Mouse (Mus musculus) kidney, adult 18-20 months (tissue): ENCODE results near the gene Ptprm.
A peak's percentile ranks its signal among the peaks of the same experiment; 100 is the strongest.

Source experiments
- DNase-seq: peaks from one replicate; pipeline ENCODE4 v3.0.0; 2021

Gene Ptprm

DNA sequence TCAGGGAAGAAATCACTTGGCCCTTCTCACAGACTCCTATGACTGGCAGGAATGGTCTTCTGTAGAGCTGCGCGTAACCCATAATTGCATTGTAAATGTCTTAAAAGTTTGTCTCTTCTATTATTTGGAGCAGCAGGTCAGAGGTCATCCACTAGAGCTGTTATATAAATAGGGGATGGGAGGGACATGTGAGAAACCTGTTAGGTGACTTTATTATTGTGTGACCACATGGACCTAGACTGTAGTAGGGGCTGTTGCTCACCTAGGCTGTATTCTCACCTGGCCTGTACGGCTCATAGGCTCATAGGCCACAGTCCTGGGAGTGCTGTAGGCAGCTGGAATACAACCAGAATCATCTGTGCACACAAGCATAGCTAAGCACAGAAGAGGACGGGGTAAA lies 645.5 kb downstream of the Ptprm start:
- DNase-seq, result no peak

DNA sequence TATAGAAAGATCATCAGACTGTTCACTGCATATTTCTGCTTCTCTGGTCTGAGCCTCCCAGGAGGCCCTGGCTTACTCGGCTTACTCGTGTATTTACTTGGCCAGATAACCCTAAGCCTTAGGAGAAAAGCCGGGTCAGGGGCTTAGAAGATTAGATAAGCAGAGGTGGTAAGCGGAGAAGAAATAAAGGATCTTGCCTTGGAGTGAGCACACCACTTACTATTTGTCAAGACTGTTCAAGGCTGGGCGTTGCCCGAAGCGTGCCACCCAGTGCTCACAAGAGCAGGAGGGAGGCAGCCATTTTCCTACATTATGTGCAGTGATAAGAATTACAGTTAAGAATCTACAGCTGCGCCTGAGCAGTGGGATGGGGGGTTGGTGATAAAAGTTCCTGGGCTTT lies 646.6 kb downstream of the Ptprm start:
- DNase-seq, result no peak

DNA sequence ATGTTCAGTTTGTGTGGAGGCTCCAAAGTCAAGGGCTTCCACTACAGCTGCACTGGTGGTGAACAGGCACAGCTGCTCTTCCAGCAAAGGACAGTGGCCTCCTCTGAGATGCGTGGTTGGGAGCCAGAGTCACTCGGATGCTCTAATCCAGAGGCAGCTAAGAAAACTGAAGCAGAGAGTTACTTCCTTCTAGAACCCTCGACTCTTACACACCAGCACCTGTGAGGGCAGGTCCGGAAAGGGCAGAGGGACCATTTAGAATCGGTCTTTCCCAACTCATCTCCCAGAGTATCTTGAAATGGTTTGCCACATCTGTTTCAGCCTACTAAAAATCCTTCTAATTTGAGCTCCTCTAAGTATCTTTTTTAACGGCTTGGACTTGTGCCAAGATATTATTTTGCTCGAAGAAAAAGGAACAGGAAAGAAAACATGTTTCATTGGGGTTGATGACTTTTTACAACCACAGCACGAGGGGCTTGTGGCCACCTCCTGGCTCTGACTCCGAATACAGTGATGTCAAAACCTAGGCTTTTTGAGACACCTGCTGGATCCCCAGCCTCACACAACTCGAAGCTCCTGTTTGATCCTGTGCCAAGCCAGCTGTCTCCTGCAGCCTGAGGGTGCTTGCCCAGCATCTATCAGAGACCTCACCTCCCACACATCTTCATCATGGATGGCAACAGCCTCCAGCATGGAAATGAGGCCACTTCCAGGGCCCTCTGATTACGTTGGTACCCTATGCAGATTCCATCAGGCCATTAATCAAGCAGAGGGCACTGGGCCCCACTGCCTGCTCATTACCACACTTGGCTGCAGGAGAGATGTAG lies 652.7 kb downstream of the Ptprm start:
- no peak for DNase-seq

DNA sequence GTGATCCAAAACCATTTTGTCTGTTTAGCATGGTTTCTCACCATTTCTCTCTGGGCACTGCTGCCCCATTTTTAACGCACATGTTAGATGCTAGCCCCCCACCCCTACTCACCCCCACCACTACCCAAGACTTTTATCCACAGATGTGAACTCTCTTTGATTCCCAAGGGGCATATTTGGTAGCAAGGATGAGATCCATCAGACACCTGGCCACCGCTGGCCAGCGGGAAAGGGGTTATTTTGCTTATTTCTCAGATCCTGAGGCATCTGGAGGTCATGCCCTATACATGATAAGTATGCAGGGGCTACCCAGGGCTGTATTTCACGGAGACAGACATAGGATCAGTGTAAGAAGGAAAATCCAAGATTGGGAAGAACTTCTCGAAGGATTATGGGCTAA lies 654.4 kb downstream of the Ptprm start:
- no peak for DNase-seq

DNA sequence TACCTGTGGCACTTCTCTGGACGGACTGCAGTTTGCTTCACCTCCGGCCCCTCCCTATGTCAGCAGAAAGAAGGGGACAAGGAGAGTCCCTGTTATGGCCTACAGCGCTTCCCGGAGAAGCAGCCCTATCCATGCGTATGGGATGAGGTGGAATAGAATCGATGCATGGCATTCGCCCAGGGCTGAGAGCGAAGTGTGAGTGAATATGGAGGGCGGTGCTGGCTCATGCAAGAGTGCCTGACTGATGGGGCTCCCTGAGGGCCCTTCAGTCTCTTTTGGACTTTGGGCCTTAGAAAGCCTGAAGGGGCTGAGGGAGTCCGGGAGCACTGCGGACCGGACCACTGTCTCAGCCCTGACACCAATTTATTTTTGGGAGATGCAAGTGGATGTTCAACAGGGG lies 656.6 kb downstream of the Ptprm start:
- DNase-seq, result no peak

DNA sequence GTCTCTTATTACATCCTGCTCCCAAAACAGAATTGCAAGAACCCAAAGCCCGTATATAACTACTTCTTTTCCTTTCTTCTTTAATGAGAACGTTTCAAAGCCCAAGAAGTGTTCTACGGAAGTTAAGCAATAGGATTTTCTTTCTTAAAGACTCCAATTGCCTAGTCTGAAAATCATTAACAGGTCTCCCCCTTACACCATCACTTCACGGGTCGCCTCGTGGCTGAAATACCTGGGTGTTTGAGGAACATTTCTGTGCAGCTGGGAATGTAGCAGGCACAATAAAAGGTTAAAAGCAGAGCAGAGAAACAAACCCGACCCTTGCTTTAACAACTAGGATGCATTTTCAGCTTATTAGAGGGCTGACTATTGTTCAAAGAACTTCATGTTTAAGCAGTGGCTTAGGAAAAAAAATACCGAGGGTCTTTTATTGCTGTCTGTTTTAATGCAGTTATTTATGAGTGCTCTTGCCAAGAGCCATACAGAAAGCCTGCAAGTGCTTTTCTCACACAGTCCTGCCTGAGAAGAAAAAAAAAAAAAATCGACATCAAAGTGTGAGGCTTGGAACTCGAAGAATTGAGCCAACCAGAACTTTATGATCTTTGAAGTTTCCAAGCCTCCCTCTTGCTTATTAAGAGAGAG lies 657.6 kb downstream of the Ptprm start:
- DNase-seq, result no peak

DNA sequence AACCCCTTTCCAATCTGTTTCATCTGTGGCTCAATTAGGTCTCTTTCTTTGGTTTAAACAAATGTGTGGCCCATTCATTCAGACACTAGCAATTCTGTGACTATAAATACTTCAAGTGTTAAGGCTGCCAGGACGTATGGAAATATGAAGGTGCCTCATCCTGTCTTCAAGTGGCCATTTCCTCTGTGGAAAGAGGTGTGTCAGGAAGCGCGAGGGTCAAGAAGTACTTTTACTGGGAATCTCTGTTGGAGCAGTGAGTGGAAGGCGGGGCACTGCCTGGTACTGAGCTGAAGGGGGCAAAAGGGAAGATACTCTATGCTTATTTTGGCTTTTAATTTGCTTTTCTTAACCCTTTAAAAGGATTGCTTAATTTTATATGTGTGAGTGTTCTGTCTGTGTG lies 659.9 kb downstream of the Ptprm start:
- DNase-seq, result no peak

DNA sequence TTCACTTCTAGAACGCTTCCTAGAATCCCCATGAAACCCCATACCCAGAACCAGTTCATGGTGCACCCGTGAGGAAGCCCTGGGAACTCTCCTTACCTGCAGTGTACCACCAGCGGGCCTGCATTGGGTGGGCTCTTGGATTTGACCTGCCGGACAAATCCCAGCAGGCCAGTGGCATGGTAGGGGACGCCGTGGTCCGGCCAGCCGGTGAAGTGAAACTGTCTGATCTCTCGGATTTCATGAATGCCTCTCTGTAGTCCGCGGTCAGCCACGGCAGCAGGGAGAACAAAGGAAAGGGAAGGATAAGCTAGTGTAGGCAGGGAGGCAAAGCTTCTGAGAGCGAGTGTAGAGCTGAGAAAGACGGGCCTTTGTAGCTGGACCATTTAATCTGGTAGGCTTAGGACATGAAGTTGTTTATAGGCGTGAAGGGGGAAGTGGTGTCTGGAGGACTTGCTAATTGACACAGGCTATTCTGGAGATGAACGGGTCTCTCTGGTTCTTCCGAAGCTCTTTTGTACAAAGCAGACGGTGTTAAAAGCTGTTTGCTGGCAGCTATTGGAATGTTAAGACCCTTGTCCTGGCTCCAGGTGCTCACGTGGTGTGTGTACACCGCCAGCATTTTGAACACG lies 660.5 kb downstream of the Ptprm start:
- DNase-seq, result no peak

DNA sequence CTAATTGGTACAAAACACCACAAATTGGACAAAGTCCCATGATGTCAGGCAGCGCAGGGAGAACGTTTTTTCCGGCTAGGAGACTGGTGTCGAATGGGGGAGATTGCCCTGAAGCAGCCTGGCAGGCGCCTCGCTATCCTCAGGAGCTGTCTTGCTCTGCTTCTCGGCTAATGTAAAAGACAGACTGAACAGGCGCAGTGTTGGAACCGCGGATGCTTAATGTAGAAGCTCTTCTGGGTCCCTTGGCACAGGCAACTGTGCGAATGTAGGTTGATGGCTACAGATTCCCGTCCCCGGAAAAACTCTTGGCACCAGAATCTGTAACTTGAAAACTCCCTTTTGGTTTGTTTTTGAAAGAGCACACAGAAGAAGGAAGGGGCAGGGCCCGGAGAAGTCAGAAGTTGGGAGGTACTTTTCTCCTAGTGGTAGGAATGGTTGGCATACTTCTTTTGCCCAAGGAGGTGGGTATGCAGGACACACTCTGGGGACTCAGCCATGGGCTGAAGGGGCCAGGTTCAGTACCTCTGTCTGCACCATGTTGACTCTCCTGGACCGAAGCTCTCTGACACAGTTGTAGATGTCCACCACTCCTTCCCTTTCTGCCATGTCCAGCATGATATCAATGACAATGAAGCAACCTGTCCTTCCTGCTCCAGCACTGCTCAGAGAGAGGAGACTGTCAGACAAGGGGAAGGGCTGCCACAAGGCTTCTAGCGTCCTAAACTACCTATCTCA lies 661.1 kb downstream of the Ptprm start:
- no peak for DNase-seq

DNA sequence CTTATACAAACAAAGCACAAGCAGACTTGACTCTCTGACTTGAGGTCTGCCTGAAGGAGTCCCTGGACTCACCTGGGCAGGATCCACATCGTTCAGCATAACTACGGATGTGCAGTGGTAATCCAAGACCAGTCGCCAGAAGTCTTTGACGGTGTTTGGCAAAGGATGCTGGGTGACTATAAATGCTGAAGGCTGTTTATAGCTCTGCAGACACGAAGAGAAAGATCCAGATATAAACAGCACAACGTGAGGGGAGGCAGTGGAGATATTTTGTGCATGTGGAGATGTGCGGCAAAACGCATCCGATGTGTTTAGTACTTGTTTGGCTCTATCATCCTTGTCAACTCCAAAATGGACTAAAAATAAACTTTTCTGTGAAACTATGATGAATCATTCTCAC lies 666.1 kb downstream of the Ptprm start:
- no peak for DNase-seq

DNA sequence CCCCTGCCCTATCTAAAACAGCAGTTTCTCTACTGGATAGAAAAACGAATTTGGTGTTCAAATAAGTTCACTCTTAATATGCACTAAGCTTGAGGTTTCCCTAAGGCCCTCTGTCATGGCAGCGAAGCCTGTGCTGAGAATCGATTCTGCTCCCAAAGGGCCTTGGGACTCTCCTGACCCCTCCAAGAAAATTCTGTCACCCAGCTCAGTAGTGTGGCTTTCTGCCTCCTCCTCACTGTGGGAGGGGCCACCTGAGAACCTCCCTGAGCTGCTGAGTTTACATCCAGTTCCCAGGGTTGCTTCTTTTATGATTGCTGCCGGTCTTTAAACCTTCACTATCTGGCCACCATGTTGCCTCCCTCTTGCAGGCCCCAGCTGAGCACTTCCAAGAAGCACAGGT lies 666.7 kb downstream of the Ptprm start:
- no peak for DNase-seq

DNA sequence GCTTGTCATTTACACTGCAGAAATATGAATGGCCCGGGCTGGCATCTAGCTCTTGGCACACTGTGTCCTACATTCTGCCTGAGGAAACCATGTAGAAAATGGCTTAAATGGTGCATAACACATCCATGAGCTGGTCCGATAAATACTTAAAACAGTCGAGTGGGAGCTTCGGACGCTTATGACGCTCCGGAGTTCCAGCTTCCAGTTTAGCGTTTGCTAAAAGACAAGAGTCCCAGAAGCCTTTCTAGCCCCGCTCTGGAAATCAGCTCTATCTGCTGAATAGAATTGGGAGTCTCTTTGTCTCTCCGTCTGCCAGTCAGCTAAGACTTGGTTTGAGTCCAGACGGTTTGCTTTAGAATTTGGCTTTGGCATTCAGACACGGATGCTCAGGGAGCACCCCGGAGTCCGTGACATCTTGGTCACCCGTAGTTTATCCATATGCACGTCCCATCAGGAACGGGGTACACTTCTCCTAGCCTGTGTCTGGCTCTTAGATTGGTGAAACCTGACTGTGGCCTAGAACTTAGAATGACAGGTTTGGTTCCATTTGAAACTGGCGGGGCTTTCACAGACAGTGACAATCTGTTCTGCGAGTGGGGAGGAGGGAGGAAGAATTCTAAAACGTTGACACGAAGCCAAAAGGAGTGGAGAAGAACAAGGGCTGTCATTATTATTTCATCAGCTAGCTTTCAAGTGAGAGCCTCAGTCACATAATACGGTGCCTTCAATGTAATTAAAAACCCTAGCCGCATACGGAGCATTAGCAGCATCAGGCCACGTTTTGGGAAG lies 667.4 kb downstream of the Ptprm start:
- no peak for DNase-seq

DNA sequence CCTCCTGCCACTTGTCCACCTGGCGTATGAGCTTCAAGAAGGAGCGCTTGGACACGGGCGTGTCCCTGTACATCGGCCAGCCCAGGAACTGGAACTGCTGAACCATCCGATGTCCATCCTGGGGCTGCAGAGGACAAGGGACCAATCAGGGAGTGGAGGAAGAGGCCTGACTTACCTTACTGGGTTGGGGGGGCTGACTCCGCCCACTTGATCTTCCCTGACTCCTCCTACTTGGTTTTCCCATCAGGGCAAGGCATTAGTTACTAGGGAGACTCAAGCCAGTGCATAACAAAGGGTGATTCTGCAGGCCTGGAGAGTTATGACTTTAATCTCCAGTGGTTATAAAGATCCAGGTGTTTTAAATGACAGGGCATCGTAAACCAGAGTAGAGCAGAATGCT lies 670.8 kb downstream of the Ptprm start:
- no peak for DNase-seq

DNA sequence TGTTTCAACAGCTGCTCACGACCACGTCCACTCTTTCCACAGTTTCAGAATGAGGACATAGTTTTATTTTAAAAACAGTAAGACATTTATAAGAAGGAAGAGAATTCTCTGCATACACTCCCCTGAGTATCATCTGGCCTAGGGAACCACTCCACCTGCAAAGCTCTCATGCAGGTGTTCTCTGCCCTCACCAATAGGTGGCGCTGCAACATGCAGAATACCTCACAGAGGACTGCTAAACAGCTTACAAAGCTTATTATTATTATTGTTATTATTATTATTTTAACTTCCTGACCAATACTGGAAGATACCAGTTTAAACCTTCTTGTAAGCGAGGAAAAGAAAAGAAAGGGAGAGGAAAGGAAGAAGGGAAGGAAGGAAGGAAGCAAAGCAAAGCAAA lies 673.6 kb downstream of the Ptprm start:
- DNase-seq, result peak; percentile 40

DNA sequence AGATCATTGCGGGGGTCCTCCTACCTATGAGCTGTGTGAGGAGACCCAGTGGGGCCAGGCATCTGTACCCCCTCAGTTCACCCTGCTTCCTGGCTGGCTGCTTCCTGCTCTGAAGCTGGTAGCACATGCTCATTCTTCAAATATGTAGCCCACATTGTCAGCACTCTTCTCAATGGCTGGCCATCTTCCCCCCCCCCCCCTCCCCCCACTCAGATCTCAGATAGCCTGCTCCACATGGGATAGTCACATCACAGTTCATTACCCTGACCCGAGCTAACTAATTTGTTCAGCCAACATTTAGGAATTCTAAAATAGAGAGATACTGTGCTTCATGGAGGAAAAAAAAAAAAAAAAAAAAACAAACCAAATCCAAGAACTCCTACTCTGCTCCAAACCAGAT lies 679.6 kb downstream of the Ptprm start:
- DNase-seq, result no peak

DNA sequence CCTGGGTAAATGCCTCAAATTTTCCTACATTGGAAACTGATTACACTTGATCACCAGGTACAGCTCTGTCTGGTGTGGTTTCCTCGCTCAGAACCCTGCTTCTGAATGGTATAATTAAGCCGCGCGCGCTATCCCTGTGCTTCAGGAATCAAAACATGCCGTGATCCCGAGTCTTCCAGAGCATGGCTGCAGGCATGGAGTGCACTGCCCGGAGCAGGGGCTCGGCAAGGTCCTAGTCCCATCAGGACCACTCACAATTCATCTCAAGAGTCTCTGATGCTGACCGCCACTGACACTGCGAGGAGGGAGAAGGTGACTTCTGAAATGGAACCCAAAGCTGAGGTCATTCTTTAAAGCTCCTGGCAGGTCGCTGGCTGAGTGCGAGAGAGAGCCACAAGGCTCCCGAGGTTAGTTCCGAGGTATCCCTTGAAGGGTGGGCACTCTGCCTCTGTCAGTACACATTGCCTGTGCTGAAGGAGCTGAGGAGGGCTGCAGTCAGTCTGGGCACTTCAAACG lies 682.5 kb downstream of the Ptprm start:
- no peak for DNase-seq

DNA sequence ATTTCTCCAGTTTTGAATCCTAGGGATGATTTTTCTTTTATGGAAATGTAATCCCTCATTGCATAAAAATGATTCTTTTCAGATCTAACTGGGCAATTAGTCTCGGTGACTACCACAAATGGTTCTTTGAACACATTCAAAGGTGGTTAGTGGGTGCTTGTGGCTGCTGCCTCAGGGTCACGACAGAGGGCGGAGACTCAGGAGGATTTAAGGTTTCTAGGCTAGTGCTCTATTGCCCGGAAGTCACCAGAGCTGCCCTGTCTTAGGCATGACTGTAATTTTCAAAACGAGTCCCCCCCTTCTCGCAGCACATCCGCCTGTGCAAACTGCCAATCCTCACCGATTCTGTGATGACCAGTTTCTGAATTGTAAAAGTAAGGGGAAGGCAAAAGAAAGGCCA lies 683.0 kb downstream of the Ptprm start:
- DNase-seq, result no peak

DNA sequence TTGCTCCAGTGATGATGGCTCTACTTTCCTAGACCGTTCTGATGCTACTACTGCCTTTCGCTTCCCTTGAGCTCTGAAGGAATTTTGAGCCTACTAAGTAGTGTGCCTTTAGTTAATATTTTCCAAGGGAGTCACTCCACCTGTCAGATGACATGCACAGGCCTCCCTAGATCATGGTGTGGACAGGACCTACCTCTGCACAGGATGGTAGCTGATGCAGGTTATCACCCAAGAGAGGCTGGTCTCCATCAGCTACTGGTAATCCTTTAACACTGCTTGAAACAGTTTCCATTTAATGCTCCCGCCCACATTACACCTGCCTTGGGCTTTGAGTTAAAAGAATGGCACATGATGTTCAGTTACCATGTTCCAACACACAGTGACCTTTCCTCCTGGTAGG lies 688.5 kb downstream of the Ptprm start:
- DNase-seq, result no peak

DNA sequence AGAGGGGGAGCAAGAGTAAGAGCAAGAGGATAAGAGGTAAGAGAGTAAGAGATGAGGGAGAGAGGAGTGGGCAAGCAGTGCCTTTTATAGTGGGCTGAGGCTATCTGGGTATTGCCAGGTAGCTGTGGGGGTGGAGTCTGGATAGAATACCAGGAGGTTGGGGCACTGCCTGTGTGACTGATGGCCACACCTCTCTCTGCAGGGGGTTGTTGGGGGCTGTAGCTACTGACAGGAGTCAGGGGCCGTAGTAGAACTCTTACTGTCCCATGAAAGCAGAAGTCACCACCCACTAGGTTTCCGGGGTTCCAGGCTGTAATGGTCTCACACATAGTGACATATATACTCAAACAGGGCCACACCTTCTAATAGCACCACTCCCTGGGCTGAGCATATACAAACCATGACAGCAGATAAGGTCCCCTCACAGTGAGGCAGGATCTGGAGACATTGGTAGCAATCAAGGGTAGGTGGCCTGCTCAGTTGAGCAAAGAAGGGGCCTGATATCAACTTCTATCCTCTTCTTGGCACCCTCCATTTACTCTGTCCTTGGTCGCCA lies 689.0 kb downstream of the Ptprm start:
- DNase-seq, result no peak

DNA sequence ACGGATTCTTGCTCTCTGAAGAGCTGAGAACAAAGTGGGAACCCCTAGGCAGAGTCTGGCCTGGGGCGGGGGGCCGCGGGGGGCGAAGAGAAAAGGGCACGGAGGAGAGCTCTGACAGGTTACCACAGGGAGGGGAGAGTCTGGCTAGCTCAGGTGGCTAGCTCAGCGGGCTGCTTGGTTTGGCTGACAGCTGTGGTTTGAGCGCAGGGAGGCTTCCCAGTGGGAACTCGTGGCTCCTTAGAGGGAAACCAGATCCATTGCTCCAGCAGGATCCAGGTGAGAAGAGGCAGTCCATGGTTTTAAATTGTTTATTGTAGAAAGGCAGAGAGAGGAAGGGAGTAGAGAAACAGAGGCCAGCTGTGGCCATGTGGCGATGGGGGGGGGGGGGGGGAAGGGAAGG lies 689.5 kb downstream of the Ptprm start:
- no peak for DNase-seq

DNA sequence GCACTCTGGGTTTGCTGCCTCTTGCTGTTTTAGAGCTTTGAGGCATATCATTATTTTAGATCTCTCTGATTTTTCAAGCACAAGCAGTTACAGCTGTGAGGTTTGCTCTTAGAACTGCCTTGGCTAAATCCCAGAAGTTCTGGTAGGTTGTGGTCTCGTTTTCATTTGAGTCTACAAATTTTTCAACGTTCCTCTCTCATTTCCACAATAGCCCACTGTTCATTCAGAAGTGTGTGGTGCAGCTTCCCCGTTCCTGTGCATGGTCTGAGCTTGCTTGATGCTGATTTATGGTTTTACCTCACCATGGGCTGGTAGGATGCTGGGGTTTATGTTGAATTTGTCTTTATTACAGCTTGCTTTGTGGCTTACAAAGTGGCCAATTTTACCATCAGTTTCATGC lies 695.0 kb downstream of the Ptprm start:
- DNase-seq, result no peak
